Mouse (Mus musculus): Measurements from ENCODE around the gene Kif21a.

- TF ChIP-seq CTCF (IDR thresholded peaks at IDR 0.05; ENCODE audit: control insufficient read depth, insufficient read depth, insufficient read length) (no peak), USF1 (IDR thresholded peaks at IDR 0.05; ENCODE audit: low read depth) (no peak), MAX (IDR thresholded peaks at IDR 0.05) (no peak), MYOG (IDR thresholded peaks at IDR 0.05; ENCODE audit: control insufficient read depth, extremely low read depth, insufficient read length) (no peak), MYOD1 (IDR thresholded peaks at IDR 0.05; ENCODE audit: control insufficient read depth, insufficient read length, low read depth) (no peak)
These were observed 14.1 kb upstream of the Kif21a start for GRCm38 (mm10) chr15:91063845-91064244.

All from C2C12 (cell line).